Mouse (Mus musculus): Measurements from ENCODE around the gene Trrap.

DNA sequence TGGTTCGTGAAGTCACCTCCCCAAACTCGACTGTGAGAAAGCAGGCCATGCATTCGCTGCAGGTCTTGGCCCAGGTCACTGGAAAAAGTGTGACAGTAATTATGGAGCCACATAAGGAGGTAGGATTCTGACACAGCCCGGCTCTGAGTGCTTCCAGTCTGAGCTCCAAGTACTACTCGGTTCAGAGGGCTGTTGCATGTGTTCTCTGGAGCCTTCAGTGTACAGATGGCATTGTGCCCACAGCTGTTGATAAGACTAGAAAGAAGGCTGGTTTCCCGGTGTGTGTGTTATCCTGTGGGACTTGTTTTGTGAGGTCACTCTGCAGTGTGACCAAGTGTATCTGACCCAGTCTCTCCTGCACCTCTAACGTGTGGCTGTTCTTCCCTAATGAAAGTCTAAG is 36.6 kb downstream of the Trrap start:
- TF ChIP-seq CTCF (IDR thresholded peaks at IDR 0.05; ENCODE audit: extremely low read depth, insufficient read length, insufficient replicate concordance, low read depth, low read length) = no peak
- TF ChIP-seq POLR2A (IDR thresholded peaks at IDR 0.05; ENCODE audit: low read depth, low read length) = no peak

All from small intestine, adult 2 months (tissue).